Mouse (Mus musculus): ENCODE measurements around the gene Mamdc2. TPM values are rescaled to one million over a fixed set of nuclear protein-coding genes. Genes with fewer than 3 reads are reported as not detected.

The Mamdc2 gene
- polyA plus RNA-seq (2012; fragmentation: generic; extraction: Trizol), result not detected

GRCm38 (mm10) chr19:23447988-23448497, at the start of gene Mamdc2:
TSS of gene Mamdc2 (minus strand) at chr19:23448442.

GRCm38 (mm10) chr19:23273355-23274053, 174.7 kb downstream of the Mamdc2 start, which contains the start of gene Smc5:
TSS of gene Smc5 (minus strand) at chr19:23273897.

Other genes starting within 250 kb of the Mamdc2 start
- 1 to 10 TPM in 1 of 2 experiments, under 1 TPM in 1; 0.32 to 3.1 TPM for gene Smc5, start 174.5 kb downstream of the Mamdc2 start, polyA plus RNA-seq (2012; fragmentation: generic; extraction: Trizol)
- gene 1700028P14Rik, start 204.4 kb upstream of the Mamdc2 start, polyA plus RNA-seq (2012; fragmentation: generic; extraction: Trizol), result not detected
- gene Ptar1, start 239.0 kb upstream of the Mamdc2 start, polyA plus RNA-seq (2012; fragmentation: generic; extraction: Trizol), result under 1 TPM; 0.43 to 0.70 TPM